Mouse (Mus musculus): ENCODE measurements around the gene Nsd1. TPM values are rescaled to one million over a fixed set of nuclear protein-coding genes. Genes with fewer than 3 reads are reported as not detected.

Nsd1 gene
- polyA plus RNA-seq, 1 experiment from 2014 or later, result 51.0 TPM

DNA sequence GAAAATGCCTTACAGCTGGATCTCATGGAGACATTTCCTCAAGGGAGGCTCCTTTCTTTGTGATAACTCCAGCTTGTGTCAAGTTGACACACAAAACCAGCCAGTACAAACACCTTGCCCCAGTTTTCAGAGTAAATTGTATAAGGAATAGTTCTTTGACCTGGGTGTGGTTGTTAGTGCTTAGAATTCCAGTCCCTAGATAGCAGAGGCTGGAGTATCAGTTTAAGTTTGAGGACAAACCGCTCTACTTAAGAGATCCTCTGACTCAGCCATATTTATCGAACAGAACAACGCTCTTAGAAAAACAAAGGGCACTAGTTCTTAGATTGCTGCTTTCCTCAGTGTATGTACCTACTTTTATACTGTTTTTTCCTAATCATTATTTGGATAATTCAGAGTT lies 33.6 kb downstream of the Nsd1 start:
- 73% methylated on average over 3 of the region's 3 CpGs for WGBS
- H3K9me3 ChIP-seq, result no peaks in the 10 kb centered on the region
- H3K4me1 ChIP-seq, result no peaks in the 10 kb centered on the region
- no peaks in the 10 kb centered on the region for H3K27me3 ChIP-seq (ENCODE audit: insufficient read depth, poor library complexity, severe bottlenecking)
- no peak overlapping the region for H3K27ac ChIP-seq
- no peak for DNase-seq (ENCODE audit: low spot score)
- peaks cover 95% of the 10 kb centered on the region for H3K36me3 ChIP-seq
- no peak overlapping the region for H3K4me3 ChIP-seq

- DNase-seq (ENCODE audit: low spot score), result no peak
- H3K4me1 ChIP-seq, result no peaks in the 10 kb centered on the region
- peaks cover 82% of the 10 kb centered on the region for H3K36me3 ChIP-seq
- WGBS, result 87% methylated on average over 17 of the region's 17 CpGs
- no peak overlapping the region for H3K4me3 ChIP-seq
- H3K9me3 ChIP-seq, result no peaks in the 10 kb centered on the region
- no peaks in the 10 kb centered on the region for H3K27me3 ChIP-seq (ENCODE audit: insufficient read depth, poor library complexity, severe bottlenecking)
- no peak overlapping the region for H3K27ac ChIP-seq
Measured at GRCm38 (mm10) chr13:55247293-55248030, 37.9 kb downstream of the Nsd1 start.

GRCm38 (mm10) chr13:55249246-55249645 lies 39.7 kb downstream of the Nsd1 start:
- H3K36me3 ChIP-seq, result peaks cover 74% of the 10 kb centered on the region

DNA sequence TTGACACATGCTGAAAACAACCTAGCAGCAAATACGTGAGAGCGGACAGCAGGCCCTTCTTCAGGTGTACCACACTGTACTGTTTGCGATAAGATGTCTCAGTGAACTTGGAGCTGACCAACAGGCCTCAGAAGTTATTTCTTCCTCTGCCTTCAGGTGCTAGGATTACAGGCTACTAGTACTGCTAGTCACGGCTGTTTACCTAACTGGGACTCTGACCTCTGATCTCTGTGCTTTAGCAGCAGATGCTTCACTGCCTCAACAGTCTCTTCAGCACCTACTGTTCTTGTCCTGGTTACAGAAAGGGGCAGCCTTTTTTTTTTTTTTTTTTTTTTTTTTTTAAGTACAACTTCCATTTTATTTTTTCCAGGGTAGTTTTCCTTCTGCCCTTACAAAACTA lies 43.2 kb downstream of the Nsd1 start:
- Histone ChIP-seq H3K4me1 (no peaks in the 10 kb centered on the region), H3K36me3 (peaks cover 53% of the 10 kb centered on the region), H3K27me3 (ENCODE audit: insufficient read depth, poor library complexity, severe bottlenecking) (no peaks in the 10 kb centered on the region), H3K9me3 (no peaks in the 10 kb centered on the region), H3K4me3 (no peak overlapping the region), H3K27ac (no peak overlapping the region)
- WGBS, result 90% methylated on average over 4 of the region's 4 CpGs
- no peak for DNase-seq (ENCODE audit: low spot score)

More at GRCm38 (mm10) chr13:55249246-55249645, 39.7 kb downstream of the Nsd1 start:
- 88% methylated on average over 4 of the region's 4 CpGs for WGBS
- H3K4me1 ChIP-seq, result no peaks in the 10 kb centered on the region
- no peak overlapping the region for H3K4me3 ChIP-seq
- H3K27ac ChIP-seq, result no peak overlapping the region
- no peaks in the 10 kb centered on the region for H3K9me3 ChIP-seq
- no peak for DNase-seq (ENCODE audit: low spot score)
- H3K27me3 ChIP-seq (ENCODE audit: insufficient read depth, poor library complexity, severe bottlenecking), result no peaks in the 10 kb centered on the region

- WGBS, result 82% methylated on average over 3 of the region's 3 CpGs
- peaks cover 47% of the 10 kb centered on the region for H3K36me3 ChIP-seq
- no peak for DNase-seq (ENCODE audit: low spot score)
Measured at GRCm38 (mm10) chr13:55255052-55255652, 45.6 kb downstream of the Nsd1 start.

DNA sequence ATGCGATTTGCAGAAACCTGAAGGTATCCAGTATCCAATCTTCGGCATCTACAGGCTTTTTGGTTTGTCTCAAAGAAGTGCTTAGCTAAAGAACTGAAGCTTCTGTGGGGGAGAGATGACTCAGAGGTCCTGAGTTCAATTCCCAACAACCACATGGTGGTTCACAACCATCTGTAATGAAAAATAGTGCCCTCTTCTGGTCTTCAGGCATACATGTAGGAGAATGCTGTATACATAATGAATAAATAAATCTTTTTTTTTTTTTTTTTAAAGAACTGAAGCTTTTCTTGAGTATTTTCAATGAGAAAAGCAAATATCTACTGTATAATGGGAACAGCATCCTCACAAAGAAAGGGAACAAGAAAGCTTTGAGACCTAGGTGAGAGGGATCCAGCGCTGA lies 49.1 kb downstream of the Nsd1 start:
- no peaks in the 10 kb centered on the region for H3K9me3 ChIP-seq
- WGBS, result 96% methylated on average over 3 of the region's 3 CpGs
- H3K27me3 ChIP-seq (ENCODE audit: insufficient read depth, poor library complexity, severe bottlenecking), result no peaks in the 10 kb centered on the region
- H3K27ac ChIP-seq, result no peak overlapping the region
- H3K36me3 ChIP-seq, result peaks cover 61% of the 10 kb centered on the region
- no peak for DNase-seq (ENCODE audit: low spot score)
- H3K4me3 ChIP-seq, result no peak overlapping the region
- H3K4me1 ChIP-seq, result no peaks in the 10 kb centered on the region

More at GRCm38 (mm10) chr13:55255052-55255652, 45.6 kb downstream of the Nsd1 start:
- Histone ChIP-seq H3K9me3 (no peaks in the 10 kb centered on the region), H3K27ac (no peak overlapping the region), H3K4me3 (no peak overlapping the region), H3K4me1 (no peaks in the 10 kb centered on the region), H3K27me3 (ENCODE audit: insufficient read depth, poor library complexity, severe bottlenecking) (no peaks in the 10 kb centered on the region)

GRCm38 (mm10) chr13:55261521-55261920 lies 51.9 kb downstream of the Nsd1 start:
- H3K27me3 ChIP-seq (ENCODE audit: insufficient read depth, poor library complexity, severe bottlenecking), result no peaks in the 10 kb centered on the region
- no peaks in the 10 kb centered on the region for H3K4me1 ChIP-seq
- H3K4me3 ChIP-seq, result no peak overlapping the region
- no peaks in the 10 kb centered on the region for H3K9me3 ChIP-seq
- H3K27ac ChIP-seq, result no peak overlapping the region
- 97% methylated on average over 8 of the region's 8 CpGs for WGBS
- no peak for DNase-seq (ENCODE audit: low spot score)
- H3K36me3 ChIP-seq, result peaks cover 71% of the 10 kb centered on the region

DNA sequence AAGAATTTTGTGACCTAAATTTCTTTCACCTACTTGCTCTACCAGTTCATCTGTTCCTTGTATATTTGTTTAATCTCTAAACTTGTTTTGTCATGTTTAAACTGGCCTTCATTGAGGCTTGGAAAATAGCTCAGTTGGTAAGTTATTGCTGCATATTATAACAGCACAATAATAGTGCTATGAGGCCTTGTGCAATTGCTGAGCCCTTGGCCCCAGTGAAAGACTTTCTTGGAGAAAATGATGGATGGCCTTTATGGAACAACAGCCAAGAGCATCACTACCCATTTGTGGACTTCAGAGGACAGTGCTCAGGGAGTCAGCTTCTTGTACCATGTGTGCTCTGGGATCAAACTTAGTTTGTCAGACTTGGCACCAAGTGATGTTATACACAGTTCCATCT lies 52.5 kb downstream of the Nsd1 start:
- no peaks in the 10 kb centered on the region for H3K27me3 ChIP-seq (ENCODE audit: insufficient read depth, poor library complexity, severe bottlenecking)
- H3K36me3 ChIP-seq, result peaks cover 68% of the 10 kb centered on the region
- no peaks in the 10 kb centered on the region for H3K9me3 ChIP-seq
- H3K27ac ChIP-seq, result no peak overlapping the region
- H3K4me1 ChIP-seq, result no peaks in the 10 kb centered on the region
- H3K4me3 ChIP-seq, result no peak overlapping the region
- no peak for DNase-seq (ENCODE audit: low spot score)

DNA sequence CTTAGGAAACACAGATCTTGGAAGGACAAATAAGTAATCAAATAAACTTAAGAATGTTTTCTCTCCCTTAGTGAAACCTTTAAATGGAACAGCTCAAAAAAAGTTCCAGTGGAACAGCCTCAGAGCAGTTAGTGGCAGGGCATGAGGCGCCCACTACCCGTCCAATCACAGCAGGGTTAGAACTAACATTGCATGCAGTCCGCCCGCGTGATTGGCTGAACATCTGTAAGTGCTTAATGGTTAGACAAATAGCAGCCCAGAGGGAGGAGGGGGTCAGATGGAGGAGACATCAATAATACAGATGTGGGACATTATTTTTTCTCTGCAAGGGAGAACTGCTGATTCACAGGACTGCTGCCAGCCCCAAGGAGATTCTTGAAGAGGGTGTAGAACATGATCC lies 67.6 kb downstream of the Nsd1 start:
- no peak overlapping the region for H3K4me3 ChIP-seq
- H3K27ac ChIP-seq, result no peak overlapping the region
- 85% methylated on average over 5 of the region's 5 CpGs for WGBS
- no peaks in the 10 kb centered on the region for H3K4me1 ChIP-seq
- no peaks in the 10 kb centered on the region for H3K27me3 ChIP-seq (ENCODE audit: insufficient read depth, poor library complexity, severe bottlenecking)
- H3K36me3 ChIP-seq, result peaks cover 70% of the 10 kb centered on the region
- DNase-seq (ENCODE audit: low spot score), result no peak
- H3K9me3 ChIP-seq, result no peaks in the 10 kb centered on the region

DNA sequence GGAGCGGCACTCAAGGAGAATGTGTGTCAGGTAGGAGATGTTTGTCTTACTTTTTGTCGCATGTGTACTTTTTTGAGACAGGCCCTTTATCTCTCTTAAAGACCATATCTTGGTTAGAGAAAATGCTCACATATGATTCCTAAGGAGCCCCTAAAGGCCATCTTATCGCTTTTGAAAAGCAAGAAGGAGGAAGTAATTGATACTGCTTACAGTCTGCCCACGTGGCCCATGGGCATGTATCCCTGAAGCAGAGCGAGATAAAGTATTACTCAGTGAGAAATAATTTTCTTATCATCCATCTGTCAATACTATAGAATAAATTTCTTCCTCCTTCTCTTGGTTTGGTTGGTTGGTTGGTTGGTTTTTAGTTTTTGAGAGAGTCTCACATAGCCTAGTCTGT lies 68.1 kb downstream of the Nsd1 start:
- H3K4me1 ChIP-seq, result no peaks in the 10 kb centered on the region
- H3K27me3 ChIP-seq (ENCODE audit: insufficient read depth, poor library complexity, severe bottlenecking), result no peaks in the 10 kb centered on the region
- H3K9me3 ChIP-seq, result no peaks in the 10 kb centered on the region
- 86% methylated on average over 5 of the region's 5 CpGs for WGBS
- no peak overlapping the region for H3K27ac ChIP-seq
- no peak overlapping the region for H3K4me3 ChIP-seq
- no peak for DNase-seq (ENCODE audit: low spot score)
- peaks cover 69% of the 10 kb centered on the region for H3K36me3 ChIP-seq

DNA sequence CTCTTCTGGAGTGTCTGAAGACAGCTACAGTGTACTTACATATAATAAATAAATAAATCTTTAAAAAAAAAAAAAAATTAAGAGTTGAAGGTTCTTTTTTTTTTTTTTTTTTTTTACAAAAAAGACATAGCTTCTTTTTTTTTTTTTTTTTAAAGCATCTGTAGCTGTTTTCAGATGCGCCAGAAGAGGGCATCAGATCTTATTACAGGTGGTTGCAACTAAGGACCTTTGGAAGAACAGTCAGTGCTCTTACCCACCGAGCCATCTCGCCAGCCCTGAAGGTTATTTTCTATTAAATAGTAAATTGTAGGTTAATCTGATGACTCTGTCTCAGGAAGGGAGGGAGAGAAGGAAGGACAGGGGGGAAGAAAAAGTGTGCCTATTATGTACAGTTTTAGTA lies 79.3 kb downstream of the Nsd1 start:
- no peak for DNase-seq (ENCODE audit: low spot score)
- Histone ChIP-seq H3K4me1 (no peaks in the 10 kb centered on the region), H3K9me3 (no peaks in the 10 kb centered on the region), H3K27ac (no peak overlapping the region), H3K36me3 (peaks cover 86% of the 10 kb centered on the region), H3K27me3 (ENCODE audit: insufficient read depth, poor library complexity, severe bottlenecking) (no peaks in the 10 kb centered on the region), H3K4me3 (no peak overlapping the region)
- 87% methylated on average over 3 of the region's 3 CpGs for WGBS

DNA sequence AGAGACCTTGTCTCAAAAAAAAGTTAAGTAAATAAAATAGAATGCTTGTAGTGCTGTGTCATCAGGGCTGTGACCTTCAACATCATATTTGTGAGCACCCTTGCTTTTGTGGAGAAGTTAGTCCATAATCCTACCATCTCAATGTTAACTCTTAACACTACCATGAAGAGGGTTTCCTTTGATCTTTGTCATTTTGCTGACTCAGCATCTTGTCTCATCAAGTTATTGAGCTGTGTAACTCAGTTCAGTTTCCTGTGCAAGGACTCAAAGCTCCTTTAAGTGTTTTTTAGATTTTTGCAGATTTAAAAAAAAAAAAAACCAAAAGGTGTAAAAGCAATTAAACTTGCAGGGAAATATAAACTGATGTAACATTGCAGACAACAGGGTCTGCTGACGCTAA lies 87.2 kb downstream of the Nsd1 start:
- no peaks in the 10 kb centered on the region for H3K4me1 ChIP-seq
- DNase-seq (ENCODE audit: low spot score), result no peak
- WGBS, result 95% methylated on average over 1 of the region's 1 CpGs
- H3K27me3 ChIP-seq (ENCODE audit: insufficient read depth, poor library complexity, severe bottlenecking), result no peaks in the 10 kb centered on the region
- H3K4me3 ChIP-seq, result no peak overlapping the region
- no peak overlapping the region for H3K27ac ChIP-seq
- peaks cover 96% of the 10 kb centered on the region for H3K36me3 ChIP-seq
- H3K9me3 ChIP-seq, result no peaks in the 10 kb centered on the region

GRCm38 (mm10) chr13:55300913-55301312 lies 91.3 kb downstream of the Nsd1 start:
- no peaks in the 10 kb centered on the region for H3K27me3 ChIP-seq (ENCODE audit: insufficient read depth, poor library complexity, severe bottlenecking)
- no peaks in the 10 kb centered on the region for H3K9me3 ChIP-seq
- H3K4me3 ChIP-seq, result no peak overlapping the region
- 94% methylated on average over 5 of the region's 5 CpGs for whole genome bisulfite sequencing
- H3K27ac ChIP-seq, result no peak overlapping the region
- H3K36me3 ChIP-seq, result peaks cover 97% of the 10 kb centered on the region
- H3K4me1 ChIP-seq, result no peaks in the 10 kb centered on the region
- DNase-seq (ENCODE audit: low spot score), result no peak

All from heart, embryonic 10.5 days (tissue).